Mouse (Mus musculus) embryo, embryonic 10.5 days (tissue): ENCODE measurements around the gene Cnih2.

Experiments used
- DNase-seq: peaks from one replicate; pipeline ENCODE4 v3.0.0-alpha.2; 2015; ENCODE audit warnings: low spot score

The Cnih2 gene

GRCm38 (mm10) chr19:5098363-5099143 lies at the start of gene Cnih2:
Cnih2 (minus strand) TSS chr19:5098521.
- peak; percentile 84 for DNase-seq

- DNase-seq: peak; percentile 80
Measured at GRCm38 (mm10) chr19:5139640-5140039, 41.3 kb upstream of the Cnih2 start.

- DNase-seq: no peak
Measured at GRCm38 (mm10) chr19:5131237-5131636, 32.9 kb upstream of the Cnih2 start.

GRCm38 (mm10) chr19:5129770-5130169 lies 31.4 kb upstream of the Cnih2 start:
- DNase-seq: peak; percentile 25

- no peak for DNase-seq
Measured at GRCm38 (mm10) chr19:5124055-5124614, 25.8 kb upstream of the Cnih2 start.

- DNase-seq: no peak
Measured at GRCm38 (mm10) chr19:5123241-5123640, 24.9 kb upstream of the Cnih2 start.

GRCm38 (mm10) chr19:5122492-5122891 lies 24.2 kb upstream of the Cnih2 start:
- no peak for DNase-seq

GRCm38 (mm10) chr19:5118384-5118698 lies 20.0 kb upstream of the Cnih2 start, which contains the start of gene Klc2:
Klc2 (minus strand) TSS chr19:5118560.
- DNase-seq: no peak

GRCm38 (mm10) chr19:5117494-5118383 lies 19.4 kb upstream of the Cnih2 start:
- peak; percentile 95 for DNase-seq

- DNase-seq: no peak
Measured at GRCm38 (mm10) chr19:5113783-5114182, 15.5 kb upstream of the Cnih2 start.

- DNase-seq: peak; percentile 22
Measured at GRCm38 (mm10) chr19:5109659-5110453, 11.5 kb upstream of the Cnih2 start.

- no peak for DNase-seq
Measured at GRCm38 (mm10) chr19:5108702-5109101, 10.4 kb upstream of the Cnih2 start.

GRCm38 (mm10) chr19:5108271-5108575 lies 9.9 kb upstream of the Cnih2 start:
- DNase-seq: no peak

GRCm38 (mm10) chr19:5107556-5108270 lies 9.4 kb upstream of the Cnih2 start:
- no peak for DNase-seq

- DNase-seq: peak; percentile 99
Measured at GRCm38 (mm10) chr19:5106731-5107191, 8.4 kb upstream of the Cnih2 start, which contains the start of gene Rab1b. Rab1b (minus strand) TSS chr19:5107072.

GRCm38 (mm10) chr19:5106074-5106473 lies 7.8 kb upstream of the Cnih2 start:
- no peak for DNase-seq

- DNase-seq: peak; percentile 65
Measured at GRCm38 (mm10) chr19:5097521-5098362, 579 bp downstream of the Cnih2 start.

GRCm38 (mm10) chr19:5095887-5096474 lies 2.3 kb downstream of the Cnih2 start:
- DNase-seq: no peak

GRCm38 (mm10) chr19:5094746-5095417 lies 3.4 kb downstream of the Cnih2 start:
- no peak for DNase-seq
